In genomic region chr3:88143961-88144486, GRCm38 (mm10) we compare ENCODE assay signal across 8 mouse cellular contexts. TPM values are rescaled to one million over a fixed set of nuclear protein-coding genes. Genes with fewer than 3 reads are reported as not detected.
DNase-seq lines count a peak whose midpoint lies in the region; ATAC-seq and TF ChIP-seq lines count a peak whose summit lies in the region.

No protein-coding gene starts in this region.

- no peak for TF ChIP-seq CTCF in kidney, postnatal 0 days (IDR thresholded peaks at IDR 0.05; ENCODE audit: low read depth)
- TF ChIP-seq CTCF in spleen, adult 2 months (IDR thresholded peaks at IDR 0.05; ENCODE audit: extremely low read depth, insufficient read depth, insufficient read length, insufficient replicate concordance) = no peak

- no peaks in the 10 kb centered on the region for H3K9me3 ChIP-seq in embryonic facial prominence, embryonic 12.5 days
- H3K9me3 ChIP-seq in heart, embryonic 13.5 days = no peaks in the 10 kb centered on the region
- H3K9me3 ChIP-seq in kidney, postnatal 0 days (replicated peaks; ENCODE audit: low read length) = no peaks in the 10 kb centered on the region

- peaks cover 4% of the 10 kb centered on the region for H3K27me3 ChIP-seq in embryonic facial prominence, embryonic 12.5 days
- H3K27me3 ChIP-seq in heart, embryonic 13.5 days (replicated peaks) = no peaks in the 10 kb centered on the region
- H3K27me3 ChIP-seq in kidney, postnatal 0 days (ENCODE audit: insufficient read depth, low read length) = no peaks in the 10 kb centered on the region
- H3K27me3 ChIP-seq in spleen, adult 2 months (ENCODE audit: control insufficient read depth, insufficient read depth, low read length) = no peaks in the 10 kb centered on the region

- H3K9ac ChIP-seq in embryonic facial prominence, embryonic 12.5 days = peak overlapping the region; percentile 39
- H3K9ac ChIP-seq in heart, embryonic 13.5 days = peak overlapping the region; percentile 98
- peak overlapping the region; percentile 89; the same call in 1 of the 2 replicates for H3K9ac ChIP-seq in kidney, postnatal 0 days (ENCODE audit: low read depth, low read length)

- peak overlapping the region; percentile 89 for H3K4me2 ChIP-seq in embryonic facial prominence, embryonic 12.5 days (replicated peaks)
- H3K4me2 ChIP-seq in heart, embryonic 13.5 days = peak overlapping the region; percentile 95
- H3K4me2 ChIP-seq in kidney, postnatal 0 days (ENCODE audit: low read length) = peak overlapping the region; percentile 94

- WGBS in embryonic facial prominence, embryonic 12.5 days = 25% methylated on average over 5 of the region's 5 CpGs
- WGBS in heart, embryonic 13.5 days = 6% methylated on average over 5 of the region's 5 CpGs
- WGBS in kidney, postnatal 0 days = 12% methylated on average over 5 of the region's 5 CpGs
- 4% methylated on average over 5 of the region's 5 CpGs for WGBS in spleen, adult 2 months

- H3K4me1 ChIP-seq in embryonic facial prominence, embryonic 12.5 days = peaks cover 73% of the 10 kb centered on the region
- peaks cover 81% of the 10 kb centered on the region for H3K4me1 ChIP-seq in heart, embryonic 13.5 days
- H3K4me1 ChIP-seq in kidney, postnatal 0 days (replicated peaks; ENCODE audit: insufficient read depth, low read length) = peaks cover 71% of the 10 kb centered on the region
- peaks cover 68% of the 10 kb centered on the region for H3K4me1 ChIP-seq in spleen, adult 2 months (ENCODE audit: control insufficient read depth, insufficient read depth, insufficient read length)

- H3K27ac ChIP-seq in embryonic facial prominence, embryonic 12.5 days = no peak overlapping the region; the same call in none of the 2 replicates
- peak overlapping the region; percentile 100 for H3K27ac ChIP-seq in heart, embryonic 13.5 days (replicated peaks)
- H3K27ac ChIP-seq in kidney, postnatal 0 days = peak overlapping the region; percentile 97
- peak overlapping the region; percentile 98 for H3K27ac ChIP-seq in spleen, adult 2 months (ENCODE audit: insufficient read depth, low read length)

- H3K36me3 ChIP-seq in embryonic facial prominence, embryonic 12.5 days = no peaks in the 10 kb centered on the region
- peaks cover 4% of the 10 kb centered on the region; the same call in 1 of the 2 replicates for H3K36me3 ChIP-seq in heart, embryonic 13.5 days
- no peaks in the 10 kb centered on the region for H3K36me3 ChIP-seq in kidney, postnatal 0 days (ENCODE audit: insufficient read depth, low read length)
- peaks cover 1% of the 10 kb centered on the region; the same call in 1 of the 2 replicates for H3K36me3 ChIP-seq in spleen, adult 2 months (ENCODE audit: control insufficient read depth, insufficient read depth, low read length)

- peak; percentile 73 for DNase-seq in testis, postnatal 10 days (ENCODE audit: low spot score)
- DNase-seq in testis, postnatal 14 days (ENCODE audit: low spot score) = no peak
- DNase-seq in kidney, postnatal 0 days (ENCODE audit: low spot score) = no peak
- DNase-seq in lung, postnatal 25 days (ENCODE audit: low spot score) = peak; percentile 44
- peak in 1 of 2 experiments; percentile 51 for DNase-seq in spleen, adult 2 months (ENCODE audit: low read depth in 1 of 2, low spot score in 2 of 2)

- peak overlapping the region; percentile 70 for H3K4me3 ChIP-seq in embryonic facial prominence, embryonic 12.5 days
- H3K4me3 ChIP-seq in heart, embryonic 13.5 days = peak overlapping the region; percentile 96
- peak overlapping the region; percentile 65 for H3K4me3 ChIP-seq in kidney, postnatal 0 days (replicated peaks; ENCODE audit: low read depth, low read length)
- H3K4me3 ChIP-seq in spleen, adult 2 months (ENCODE audit: extremely low read depth, insufficient read depth, insufficient read length) = peak overlapping the region; percentile 88

- TF ChIP-seq POLR2A in spleen, adult 2 months (IDR thresholded peaks at IDR 0.05; ENCODE audit: low read depth, low read length) = no peak

- ATAC-seq in embryonic facial prominence, embryonic 12.5 days (ENCODE audit: insufficient number of reproducible peaks, insufficient read depth, low FRiP score, low TSS enrichment) = no peak
- ATAC-seq in heart, embryonic 13.5 days (ENCODE audit: extremely low read depth, insufficient number of reproducible peaks, low FRiP score, low TSS enrichment) = 0 out of 2 replicates have a peak, but pooled peaks have one; percentile 4
- ATAC-seq in kidney, postnatal 0 days (replicated peaks; ENCODE audit: low FRiP score, low read depth) = no peak
- ATAC-seq in monocyte, adult 5-6 weeks (replicated peaks; ENCODE audit: insufficient number of reproducible peaks, low FRiP score, low TSS enrichment, poor library complexity, severe bottlenecking) = no peak

RNA-seq across cellular contexts. Expression of gene Mef2d, which starts 1.9 kb away (rescaled TPM):
- 16.9 and 17.7 TPM in 2 replicates for polyA plus RNA-seq in embryonic facial prominence, embryonic 12.5 days (2016; fragmentation: Nextera tagmentation; extraction: Ambion mirVana)
- polyA plus RNA-seq in heart, embryonic 13.5 days (2015; fragmentation: Nextera tagmentation; extraction: Ambion mirVana) = 35.5 and 37.1 TPM in 2 replicates
- polyA plus RNA-seq in kidney, postnatal 0 days (2015; fragmentation: Nextera tagmentation; extraction: Ambion mirVana) = 14.4 and 16.2 TPM in 2 replicates
- 119 and 142 TPM in 2 replicates for polyA plus RNA-seq in spleen, adult 2 months (2012; rRNA removed)
- 94.8 to 111 TPM (median 99.0 TPM) in 3 replicates for total RNA-seq in monocyte, adult 5-6 weeks (2017)

Comparison
In these comparisons a context has a peak if more than half of its experiments do, and no peak if none do; other contexts are left out.
1. DNase-seq: peak in testis, postnatal 10 days (single experiment) and lung, postnatal 25 days (single experiment); none in testis, postnatal 14 days (single experiment) and kidney, postnatal 0 days (single experiment).
2. H3K9ac ChIP-seq: peak in every context shown above with its lines; median percentile 98 in heart, embryonic 13.5 days; 89 in kidney, postnatal 0 days; 39 in embryonic facial prominence, embryonic 12.5 days.
3. Peak in every context shown above with its lines, with median percentiles within 50 percentile points of each other: H3K4me2 ChIP-seq and H3K4me3 ChIP-seq.